Mouse (Mus musculus): Measurements from ENCODE around the gene Cryba4. TPM values are rescaled to one million over a fixed set of nuclear protein-coding genes. Genes with fewer than 3 reads are reported as not detected.

Gene Cryba4
- polyA plus RNA-seq, 1 experiment from 2014 or later: 0.70 TPM

DNA sequence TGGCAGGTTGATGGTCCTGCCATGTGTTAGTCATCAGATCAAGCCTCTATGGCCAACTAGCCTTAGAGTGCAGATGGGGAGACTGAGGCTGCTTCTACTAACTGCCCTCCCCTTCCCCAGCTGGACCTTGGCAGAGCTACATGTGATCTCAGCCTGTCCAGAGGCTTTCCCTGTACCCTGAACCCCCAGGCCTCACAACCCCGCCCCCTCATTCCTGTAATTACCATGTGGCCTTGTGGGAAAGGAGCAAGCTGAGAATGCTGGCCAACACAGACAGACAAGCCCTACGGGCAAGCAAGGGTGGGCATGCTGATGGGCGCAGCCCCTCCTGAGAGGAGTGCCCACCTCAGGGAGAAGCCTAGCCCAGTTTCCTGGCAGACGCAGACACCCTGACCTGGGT is 42.4 kb upstream of the Cryba4 start:
- H3K36me3 ChIP-seq (replicated peaks): no peaks in the 10 kb centered on the region
- no peaks in the 10 kb centered on the region for H3K27me3 ChIP-seq
- ATAC-seq (ENCODE audit: insufficient read depth): no peak
- H3K27ac ChIP-seq (replicated peaks): peak overlapping the region; percentile 73
- H3K9me3 ChIP-seq (replicated peaks): no peaks in the 10 kb centered on the region
- H3K4me2 ChIP-seq: peak overlapping the region; percentile 18; the same call in 1 of the 2 replicates
- H3K9ac ChIP-seq: no peak overlapping the region
- no peak overlapping the region for H3K4me3 ChIP-seq (replicated peaks)
- WGBS (ENCODE audit: insufficient replicate concordance): 58% methylated on average over 4 of the region's 4 CpGs
- peaks cover 98% of the 10 kb centered on the region for H3K4me1 ChIP-seq (replicated peaks)

- Histone ChIP-seq H3K27ac (replicated peaks) (0 out of 2 replicates have a peak overlapping the region, but pooled peaks have one; percentile 73), H3K4me3 (replicated peaks) (no peak overlapping the region), H3K27me3 (no peaks in the 10 kb centered on the region), H3K9ac (no peak overlapping the region), H3K36me3 (replicated peaks) (no peaks in the 10 kb centered on the region), H3K4me1 (replicated peaks) (peaks cover 96% of the 10 kb centered on the region), H3K4me2 (no peak overlapping the region), H3K9me3 (replicated peaks) (no peaks in the 10 kb centered on the region)
- 53% methylated on average over 2 of the region's 2 CpGs for WGBS (ENCODE audit: insufficient replicate concordance)
- no peak for ATAC-seq (ENCODE audit: insufficient read depth)
These were observed 41.5 kb upstream of the Cryba4 start for GRCm38 (mm10) chr5:112293800-112294199.

DNA sequence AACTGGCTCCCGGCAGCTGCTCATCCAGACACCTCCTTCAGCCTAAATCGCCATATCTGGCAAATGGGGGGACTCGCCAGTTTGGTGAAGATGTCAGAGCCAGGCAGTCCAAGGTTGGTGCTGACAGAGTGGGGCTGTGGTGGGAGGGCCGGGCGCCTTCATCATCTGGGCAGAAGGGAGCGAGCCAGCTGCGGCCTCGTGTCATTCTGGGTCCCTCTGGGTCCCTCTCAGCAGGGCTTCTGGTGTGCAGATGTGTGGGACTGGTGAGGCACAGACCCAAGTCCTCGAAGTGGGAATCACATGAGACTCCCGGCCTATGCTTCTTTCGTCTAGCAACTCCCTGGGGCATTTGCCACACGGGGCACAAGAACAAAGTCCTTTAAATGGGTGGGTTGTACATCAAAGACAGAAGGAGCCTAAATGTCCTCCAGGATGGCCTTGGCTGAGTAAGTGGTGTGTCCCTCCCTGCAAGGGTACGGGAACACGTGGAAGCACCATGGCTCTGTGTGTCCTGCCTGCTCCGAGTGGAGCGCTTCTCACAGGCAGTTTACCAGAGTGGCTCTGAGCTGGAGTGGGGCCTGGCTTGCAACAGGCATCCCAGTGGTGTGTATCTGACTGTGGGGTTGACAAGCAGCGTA is 40.1 kb upstream of the Cryba4 start:
- 77% methylated on average over 17 of the region's 17 CpGs for WGBS (ENCODE audit: insufficient replicate concordance)
- Histone ChIP-seq H3K27me3 (no peaks in the 10 kb centered on the region), H3K9ac (no peak overlapping the region), H3K9me3 (replicated peaks) (no peaks in the 10 kb centered on the region), H3K4me1 (replicated peaks) (peaks cover 96% of the 10 kb centered on the region), H3K27ac (replicated peaks) (no peak overlapping the region), H3K36me3 (replicated peaks) (no peaks in the 10 kb centered on the region), H3K4me3 (replicated peaks) (no peak overlapping the region), H3K4me2 (no peak overlapping the region)
- ATAC-seq (ENCODE audit: insufficient read depth): no peak

- Histone ChIP-seq H3K9me3 (replicated peaks) (no peaks in the 10 kb centered on the region), H3K4me1 (replicated peaks) (peaks cover 96% of the 10 kb centered on the region), H3K27ac (replicated peaks) (no peak overlapping the region), H3K27me3 (no peaks in the 10 kb centered on the region), H3K9ac (no peak overlapping the region), H3K4me3 (replicated peaks) (no peak overlapping the region), H3K4me2 (no peak overlapping the region), H3K36me3 (replicated peaks) (no peaks in the 10 kb centered on the region)
- no peak for ATAC-seq (ENCODE audit: insufficient read depth)
- 74% methylated on average over 5 of the region's 5 CpGs for WGBS (ENCODE audit: insufficient replicate concordance)
These were observed 39.5 kb upstream of the Cryba4 start for GRCm38 (mm10) chr5:112291866-112292265.

DNA sequence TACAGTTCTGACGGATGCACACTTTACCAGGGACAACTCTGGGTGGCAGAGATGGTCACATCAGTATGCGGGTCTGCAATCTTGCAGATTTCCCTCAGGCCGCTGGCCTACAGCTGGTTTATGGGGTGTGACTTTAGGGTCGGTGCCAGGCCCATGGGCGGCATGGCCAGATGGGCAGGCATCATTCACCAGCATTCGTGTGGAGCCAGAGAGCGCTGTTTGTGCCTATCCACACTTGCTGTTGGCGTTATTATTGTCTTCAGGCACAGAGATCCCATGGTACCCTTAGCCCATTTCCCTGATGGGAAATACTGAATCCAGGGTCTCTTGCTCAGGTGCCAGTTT is 38.2 kb upstream of the Cryba4 start:
- Histone ChIP-seq H3K36me3 (replicated peaks) (peaks cover 3% of the 10 kb centered on the region; the same call in 1 of the 2 replicates), H3K4me1 (replicated peaks) (peaks cover 95% of the 10 kb centered on the region), H3K27me3 (no peaks in the 10 kb centered on the region), H3K9ac (no peak overlapping the region), H3K4me2 (no peak overlapping the region), H3K4me3 (replicated peaks) (no peak overlapping the region), H3K27ac (replicated peaks) (no peak overlapping the region), H3K9me3 (replicated peaks) (no peaks in the 10 kb centered on the region)
- ATAC-seq (ENCODE audit: insufficient read depth): no peak
- 77% methylated on average over 8 of the region's 8 CpGs for WGBS (ENCODE audit: insufficient replicate concordance)

DNA sequence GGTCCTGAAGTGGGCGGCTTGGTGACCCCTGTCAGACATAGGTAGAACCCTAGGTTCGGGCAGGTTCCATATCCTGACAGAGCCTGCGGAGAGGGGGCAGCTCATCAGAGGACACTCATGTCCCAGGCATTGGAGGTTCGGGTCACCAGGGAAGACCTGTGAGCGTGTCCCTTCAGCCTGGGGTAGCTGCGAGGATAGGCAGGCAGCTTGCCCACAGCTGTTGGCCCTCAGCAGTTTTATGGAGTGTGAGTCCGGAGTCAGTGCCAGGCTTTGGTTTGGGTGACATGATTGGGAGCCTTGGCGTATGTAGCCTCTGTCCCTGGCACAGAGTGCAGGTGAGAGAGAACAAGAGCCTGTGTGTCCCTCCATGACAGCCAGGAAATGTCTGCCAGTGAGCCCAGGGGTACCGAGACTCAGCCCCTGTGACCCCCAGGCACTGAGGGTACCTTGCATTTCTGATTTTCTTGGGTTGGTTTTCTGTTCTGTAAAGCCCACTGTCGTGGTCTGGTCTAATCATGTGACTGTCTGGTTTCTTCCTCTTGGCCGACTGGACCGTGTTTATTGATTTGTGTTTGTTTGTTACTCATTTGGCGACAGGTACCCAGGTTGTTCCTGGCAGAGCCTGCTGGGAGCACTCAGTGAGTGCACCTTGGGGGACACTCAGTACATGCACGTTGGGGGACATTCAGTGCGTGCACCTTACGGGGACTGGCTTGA is 37.7 kb upstream of the Cryba4 start:
- Histone ChIP-seq H3K9me3 (replicated peaks) (no peaks in the 10 kb centered on the region), H3K27me3 (no peaks in the 10 kb centered on the region), H3K27ac (replicated peaks) (no peak overlapping the region), H3K4me2 (no peak overlapping the region), H3K4me3 (replicated peaks) (no peak overlapping the region), H3K36me3 (replicated peaks) (peaks cover 3% of the 10 kb centered on the region), H3K9ac (no peak overlapping the region), H3K4me1 (replicated peaks) (peaks cover 95% of the 10 kb centered on the region)
- no peak for ATAC-seq (ENCODE audit: insufficient read depth)
- WGBS (ENCODE audit: insufficient replicate concordance): 61% methylated on average over 16 of the region's 16 CpGs

DNA sequence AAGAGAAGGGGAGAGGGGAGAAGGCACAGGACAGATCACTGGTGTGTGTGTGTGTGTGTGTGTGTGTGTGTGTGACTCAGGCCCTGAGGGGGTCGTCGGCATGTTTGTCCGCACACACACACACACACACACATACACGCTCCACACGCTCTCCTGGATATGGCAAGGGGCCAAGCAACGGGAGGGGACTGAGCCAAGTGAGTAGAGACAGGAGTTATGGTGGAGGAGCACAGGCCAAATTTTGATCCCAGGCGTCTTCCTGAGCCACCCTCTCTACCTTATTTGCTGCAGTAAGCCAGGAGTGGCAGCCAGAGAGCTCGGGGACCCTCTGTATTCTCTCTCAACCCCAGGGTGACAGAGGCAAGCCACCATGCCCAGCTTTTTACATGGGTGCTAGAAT is 36.9 kb upstream of the Cryba4 start:
- H3K9me3 ChIP-seq (replicated peaks): no peaks in the 10 kb centered on the region
- no peak for ATAC-seq (ENCODE audit: insufficient read depth)

DNA sequence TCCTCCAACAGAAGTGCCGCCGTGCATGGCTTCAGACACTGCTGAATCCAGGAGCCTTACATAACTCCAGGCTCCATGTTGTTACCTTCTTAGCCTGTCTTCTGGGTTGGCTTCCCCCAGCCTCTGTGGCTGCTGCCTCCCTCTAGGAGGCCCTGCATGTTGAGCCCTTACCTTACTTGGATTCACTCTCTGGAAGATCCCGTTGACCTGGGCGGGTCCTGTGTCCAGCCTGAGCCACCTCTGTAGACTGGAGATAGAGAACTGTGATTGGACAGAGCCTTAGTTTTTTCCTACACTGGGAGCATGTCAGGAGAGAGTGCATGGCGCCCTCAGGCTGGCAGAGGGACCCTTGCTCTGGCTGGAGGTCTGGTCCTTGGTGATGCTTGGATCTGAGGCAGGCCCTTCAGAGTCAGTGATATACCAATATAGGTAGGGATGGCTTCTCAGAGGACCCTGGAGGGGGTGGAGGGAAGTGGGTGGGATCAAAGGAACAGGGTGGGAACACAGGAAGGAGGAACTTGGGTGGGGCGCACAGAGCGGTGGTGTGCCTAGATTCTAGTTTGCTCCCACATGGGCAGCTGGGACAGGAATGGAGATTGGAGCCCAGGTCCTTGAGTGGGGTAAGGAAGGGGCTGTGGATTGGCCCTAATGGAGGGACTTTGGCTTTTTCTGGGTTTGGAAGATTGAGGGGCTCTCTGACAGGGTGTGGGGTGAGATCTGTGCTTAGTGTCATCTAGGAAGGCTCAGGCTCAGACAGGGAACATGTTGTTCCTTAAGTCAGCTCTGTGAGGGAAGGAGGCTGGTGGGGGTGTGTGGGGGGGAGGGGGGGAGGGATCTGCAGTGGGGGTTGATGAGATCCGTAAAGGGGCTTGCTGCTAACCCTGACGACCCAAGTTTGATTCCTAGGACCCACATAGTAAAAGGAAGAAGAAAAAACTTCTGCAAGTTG is 36.1 kb upstream of the Cryba4 start:
- Histone ChIP-seq H3K27me3 (no peaks in the 10 kb centered on the region), H3K4me3 (replicated peaks) (no peak overlapping the region), H3K27ac (replicated peaks) (peak overlapping the region; percentile 61; the same call in 1 of the 2 replicates), H3K4me2 (no peak overlapping the region), H3K9ac (no peak overlapping the region), H3K4me1 (replicated peaks) (peaks cover 95% of the 10 kb centered on the region), H3K36me3 (replicated peaks) (peaks cover 3% of the 10 kb centered on the region), H3K9me3 (replicated peaks) (no peaks in the 10 kb centered on the region)
- ATAC-seq (ENCODE audit: insufficient read depth): no peak
- 66% methylated on average over 9 of the region's 9 CpGs for WGBS (ENCODE audit: insufficient replicate concordance)

More for the DNA sequence above, 36.9 kb upstream of the Cryba4 start:
- Histone ChIP-seq H3K27ac (replicated peaks) (no peak overlapping the region), H3K9ac (no peak overlapping the region), H3K4me2 (no peak overlapping the region), H3K4me1 (replicated peaks) (peaks cover 95% of the 10 kb centered on the region), H3K36me3 (replicated peaks) (peaks cover 3% of the 10 kb centered on the region), H3K27me3 (no peaks in the 10 kb centered on the region), H3K4me3 (replicated peaks) (no peak overlapping the region)
- 64% methylated on average over 8 of the region's 8 CpGs for WGBS (ENCODE audit: insufficient replicate concordance)

DNA sequence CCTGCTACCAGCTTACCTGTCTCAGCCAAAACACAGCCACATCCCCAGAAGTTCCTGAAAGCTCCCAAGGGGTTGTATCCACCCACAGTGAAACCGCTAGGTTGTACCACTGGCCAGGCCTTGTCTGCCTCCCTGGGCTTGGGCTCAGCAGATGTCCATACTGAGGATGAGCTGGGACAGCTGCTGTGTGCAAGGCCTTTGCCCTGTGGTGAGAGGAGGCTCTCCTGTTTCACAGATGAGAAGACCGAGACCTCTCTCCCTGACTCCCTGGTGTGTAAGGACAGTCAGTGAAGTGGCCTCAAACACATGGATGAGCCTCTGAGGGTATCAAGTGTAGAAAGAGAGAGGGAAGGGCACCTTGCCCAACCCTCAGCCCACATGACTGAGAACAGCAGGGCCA is 35.3 kb upstream of the Cryba4 start:
- Histone ChIP-seq H3K9me3 (replicated peaks) (no peaks in the 10 kb centered on the region), H3K4me2 (0 out of 2 replicates have a peak overlapping the region, but pooled peaks have one; percentile 25), H3K4me3 (replicated peaks) (no peak overlapping the region), H3K36me3 (replicated peaks) (peaks cover 3% of the 10 kb centered on the region), H3K4me1 (replicated peaks) (peaks cover 95% of the 10 kb centered on the region), H3K27me3 (no peaks in the 10 kb centered on the region), H3K9ac (no peak overlapping the region), H3K27ac (replicated peaks) (peak overlapping the region; percentile 61)
- 56% methylated on average over 2 of the region's 2 CpGs for WGBS (ENCODE audit: insufficient replicate concordance)
- ATAC-seq (ENCODE audit: insufficient read depth): no peak

GRCm38 (mm10) chr5:112286984-112287641 is 34.8 kb upstream of the Cryba4 start:
- H3K4me3 ChIP-seq (replicated peaks): no peak overlapping the region
- peak overlapping the region; percentile 61 for H3K27ac ChIP-seq (replicated peaks)
- ATAC-seq (ENCODE audit: insufficient read depth): no peak; the same call in 1 of the 2 replicates
- no peak overlapping the region for H3K9ac ChIP-seq
- 15% methylated on average over 11 of the region's 11 CpGs for WGBS (ENCODE audit: insufficient replicate concordance)
- no peaks in the 10 kb centered on the region for H3K27me3 ChIP-seq
- peak overlapping the region; percentile 25; the same call in 1 of the 2 replicates for H3K4me2 ChIP-seq
- H3K4me1 ChIP-seq (replicated peaks): peaks cover 95% of the 10 kb centered on the region
- no peaks in the 10 kb centered on the region for H3K9me3 ChIP-seq (replicated peaks)
- H3K36me3 ChIP-seq (replicated peaks): peaks cover 3% of the 10 kb centered on the region

All from liver, embryonic 15.5 days (tissue).